Mouse (Mus musculus): ENCODE results near the gene Skida1.

Skida1 gene

DNA sequence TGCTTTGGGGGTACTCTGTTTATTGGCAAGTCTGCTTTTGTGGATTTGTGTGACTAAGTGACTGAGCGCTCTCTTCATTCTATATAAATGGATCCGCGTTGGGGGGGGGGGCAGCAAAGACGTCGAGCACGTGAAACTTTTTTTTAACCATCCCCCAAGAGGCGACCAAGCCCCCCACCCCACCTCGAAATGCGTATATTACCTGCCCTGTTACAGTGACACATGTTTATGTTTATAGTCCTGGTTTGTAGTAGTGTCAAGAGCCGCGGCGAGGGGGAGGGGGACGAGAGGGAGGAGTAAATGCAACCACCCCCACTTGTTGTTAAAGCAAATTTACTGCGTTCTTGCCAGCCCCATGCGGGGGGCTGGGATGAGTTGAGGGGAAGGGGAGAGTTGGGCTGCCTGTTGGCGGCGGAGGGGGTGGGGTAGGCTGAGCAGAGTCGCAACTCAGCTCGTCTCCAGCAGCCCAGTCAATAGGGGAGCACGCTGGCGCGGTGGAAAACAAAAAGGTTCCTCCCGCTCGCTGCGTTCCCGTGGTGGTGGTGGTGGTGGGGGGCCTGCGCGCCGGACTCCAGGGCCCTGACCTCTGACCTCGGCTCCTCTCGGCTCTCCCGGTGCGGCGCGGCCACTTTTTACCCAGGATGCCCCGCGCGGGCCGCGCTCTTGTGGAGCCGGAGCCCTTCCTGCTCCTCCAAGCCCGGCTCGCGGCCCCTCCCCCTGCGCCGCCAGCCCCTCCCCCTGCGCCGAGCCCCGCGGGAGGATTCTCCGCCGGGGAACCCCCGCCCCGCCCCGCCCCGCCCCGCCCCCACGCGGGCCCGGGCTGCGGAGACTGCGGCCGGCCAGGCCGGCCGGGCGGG lies 7.3 kb upstream of the Skida1 start:
- no peak for DNase-seq (ENCODE audit: extremely low spot score, low read depth, low spot score)

DNA sequence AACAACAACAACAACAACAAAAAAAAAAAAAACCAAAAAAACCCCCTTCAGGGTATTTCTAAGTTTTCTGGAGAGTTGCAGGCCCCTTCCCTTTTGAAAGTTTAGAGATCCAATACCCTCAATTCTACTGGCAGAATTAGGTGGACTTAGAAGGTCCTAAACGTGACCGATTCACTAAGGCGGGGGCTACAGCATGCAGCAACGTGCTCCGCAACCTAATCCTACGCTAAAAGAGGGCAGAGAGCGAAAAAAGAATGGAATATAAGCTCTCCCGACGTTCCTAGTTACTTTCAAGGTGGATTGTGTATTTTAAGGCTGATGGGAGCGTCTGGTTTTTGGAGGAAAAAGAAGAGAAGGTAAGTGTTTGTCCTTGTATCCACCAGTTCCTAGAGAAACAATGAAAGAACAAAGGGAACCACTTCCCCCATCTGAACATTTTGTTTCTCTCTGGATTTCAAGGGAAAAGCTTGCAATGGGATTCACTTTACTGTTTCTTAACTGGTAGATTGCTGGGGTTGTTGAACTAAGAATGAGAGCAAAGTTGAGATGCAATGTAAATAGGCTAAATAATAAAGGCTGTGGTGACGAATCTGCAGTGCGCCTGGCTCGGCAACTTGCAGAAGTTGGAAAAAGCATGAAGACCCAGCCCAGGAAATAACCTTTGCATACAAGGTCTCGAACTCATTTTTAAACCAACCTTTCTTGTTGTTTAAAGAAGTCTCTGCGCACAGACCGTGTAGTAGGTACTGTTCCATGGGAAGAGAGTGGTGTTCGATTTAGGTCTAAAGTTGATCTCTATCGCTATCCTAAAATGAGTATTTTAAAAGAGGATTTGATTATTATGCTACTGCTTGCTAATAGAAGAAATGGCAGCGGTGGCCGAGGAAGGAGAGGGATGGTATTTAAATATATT lies 6.4 kb upstream of the Skida1 start, which contains the start of gene Mllt10:
Gene Mllt10, plus strand, starts transcription at position 222 of the 913 bp plus-strand sequence.
- no peak for DNase-seq (ENCODE audit: extremely low spot score, low read depth, low spot score)

DNA sequence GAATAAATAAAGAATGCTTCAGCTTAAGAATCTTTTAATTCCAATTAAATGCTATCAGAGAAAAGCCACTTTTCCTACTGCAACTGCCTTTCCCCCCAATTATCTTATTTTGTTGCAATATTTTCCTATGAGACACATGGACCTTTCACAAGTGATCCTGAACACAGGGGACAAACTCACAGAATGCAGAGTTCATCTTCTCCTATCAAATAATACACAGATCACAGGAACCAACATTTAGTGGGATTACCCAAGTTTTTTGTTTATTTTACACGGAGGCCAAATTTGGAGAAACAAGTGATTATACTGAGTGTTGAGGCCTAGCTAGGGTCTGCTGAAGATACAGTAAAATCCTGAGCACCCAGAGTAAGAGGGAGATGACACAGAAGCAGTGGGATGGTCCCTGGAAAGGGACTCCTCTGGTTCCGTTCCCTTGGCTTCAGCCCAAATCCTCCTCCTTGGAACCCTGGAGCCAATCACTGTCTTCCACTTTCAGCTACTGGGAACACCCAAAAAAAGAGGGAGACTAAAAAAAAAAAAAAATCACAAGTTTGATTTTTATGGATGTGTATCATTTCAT lies 5.2 kb upstream of the Skida1 start:
- DNase-seq (ENCODE audit: extremely low spot score, low read depth, low spot score) = no peak

DNA sequence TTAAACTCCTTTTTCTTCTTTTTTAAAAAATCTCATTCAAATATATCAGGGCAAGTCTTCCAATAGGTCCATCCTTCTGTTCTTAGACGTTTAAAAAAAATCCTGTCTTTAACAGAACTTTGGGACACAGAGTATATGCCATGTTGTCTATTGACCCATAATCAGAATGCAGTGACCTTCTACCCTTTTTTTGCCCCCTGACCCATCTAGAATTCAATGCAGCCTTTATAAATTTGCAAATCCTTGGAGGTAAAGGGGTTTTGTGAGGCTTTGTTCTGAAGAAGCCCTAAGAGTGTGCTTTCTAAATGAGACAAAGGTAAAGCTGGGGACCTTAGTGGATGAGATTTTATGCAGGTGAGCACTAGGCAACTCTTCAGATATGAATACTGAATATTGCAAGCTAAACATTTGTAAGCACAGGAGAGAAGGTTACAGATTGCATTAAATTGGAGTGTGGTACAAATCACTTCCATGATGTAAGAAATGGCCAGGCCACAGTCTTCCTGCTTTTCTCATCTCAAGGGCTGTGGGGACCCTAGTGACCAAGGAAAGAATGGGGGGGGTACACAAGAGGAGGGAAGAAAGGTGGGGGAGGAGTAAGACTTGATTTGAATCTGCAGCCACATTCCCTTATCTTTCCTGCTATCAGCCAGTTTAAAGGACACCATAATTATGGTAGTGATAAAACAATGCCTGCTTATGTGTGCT lies 4.5 kb upstream of the Skida1 start:
- DNase-seq (ENCODE audit: extremely low spot score, low read depth, low spot score) = no peak

DNA sequence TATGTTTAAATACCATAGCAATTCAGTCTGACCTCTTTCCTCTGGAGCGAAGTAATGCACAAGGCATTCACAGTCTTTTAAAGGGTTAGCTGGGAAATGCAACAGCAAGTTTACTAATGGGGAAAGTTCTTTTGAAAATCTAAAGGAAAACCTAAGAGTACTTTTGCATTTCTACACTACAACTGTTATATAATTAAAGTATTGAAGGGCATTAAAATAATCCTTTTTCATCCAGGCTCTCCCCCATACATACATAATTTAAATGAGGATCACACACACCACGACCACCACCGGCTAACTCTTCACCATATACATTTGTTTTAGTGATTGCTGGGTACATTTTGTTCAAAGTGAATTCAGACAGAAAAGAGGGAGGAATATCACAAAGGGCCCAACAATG lies 3.7 kb upstream of the Skida1 start:
- no peak for DNase-seq (ENCODE audit: extremely low spot score, low read depth, low spot score)

DNA sequence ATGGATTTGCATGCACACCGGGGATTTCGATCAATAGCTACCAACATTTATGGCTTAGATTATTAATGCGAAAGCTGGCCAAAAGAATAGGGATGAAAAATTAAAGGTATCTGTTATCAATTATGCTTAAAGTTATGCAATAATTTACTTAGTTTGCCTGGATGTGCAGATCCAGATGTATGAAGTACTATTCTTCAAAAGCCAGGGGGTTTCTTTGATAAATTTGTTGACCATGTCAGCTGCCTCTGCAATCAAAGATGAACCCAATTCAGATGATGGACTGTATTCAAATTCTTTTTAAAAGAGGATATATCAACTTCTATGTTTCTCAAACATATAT lies 3.0 kb upstream of the Skida1 start:
- no peak for DNase-seq (ENCODE audit: extremely low spot score, low read depth, low spot score)

DNA sequence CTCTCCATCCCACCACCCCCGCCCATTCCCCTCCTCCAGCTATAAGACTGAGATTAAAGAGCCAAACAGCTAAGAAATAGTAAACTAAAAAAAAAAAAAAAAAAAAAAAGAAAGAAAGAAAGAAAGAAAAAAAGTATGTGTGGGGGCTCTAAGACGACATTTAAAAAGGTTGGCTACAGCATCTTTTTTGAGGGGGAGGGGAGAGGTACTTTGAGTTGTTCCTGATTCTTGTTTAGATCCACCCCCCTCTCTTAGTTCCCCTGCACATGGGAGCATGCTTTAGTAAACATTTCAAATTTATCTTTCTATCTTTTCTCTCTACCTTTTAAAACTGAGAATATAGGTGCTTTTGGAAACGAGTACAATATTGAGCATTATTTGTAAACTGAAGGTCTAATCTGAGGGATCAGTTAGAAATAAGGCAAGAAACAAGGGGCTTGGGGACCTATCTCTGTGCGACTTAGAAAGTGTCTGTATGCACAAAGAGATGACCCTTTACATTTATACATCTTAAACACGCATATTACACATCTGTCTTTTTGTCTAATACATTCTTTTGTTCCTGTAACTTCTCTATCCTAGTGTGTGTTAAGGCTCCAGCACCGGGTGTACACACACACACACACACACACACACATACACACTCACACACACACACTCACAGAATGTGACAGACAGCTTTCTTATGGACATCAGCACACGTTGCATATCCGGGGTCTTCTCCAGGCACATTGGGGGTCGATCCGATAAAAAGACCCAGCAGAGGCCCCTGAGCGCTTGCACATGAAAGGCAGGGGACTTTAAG lies 2.4 kb upstream of the Skida1 start:
- no peak for DNase-seq (ENCODE audit: extremely low spot score, low read depth, low spot score)

DNA sequence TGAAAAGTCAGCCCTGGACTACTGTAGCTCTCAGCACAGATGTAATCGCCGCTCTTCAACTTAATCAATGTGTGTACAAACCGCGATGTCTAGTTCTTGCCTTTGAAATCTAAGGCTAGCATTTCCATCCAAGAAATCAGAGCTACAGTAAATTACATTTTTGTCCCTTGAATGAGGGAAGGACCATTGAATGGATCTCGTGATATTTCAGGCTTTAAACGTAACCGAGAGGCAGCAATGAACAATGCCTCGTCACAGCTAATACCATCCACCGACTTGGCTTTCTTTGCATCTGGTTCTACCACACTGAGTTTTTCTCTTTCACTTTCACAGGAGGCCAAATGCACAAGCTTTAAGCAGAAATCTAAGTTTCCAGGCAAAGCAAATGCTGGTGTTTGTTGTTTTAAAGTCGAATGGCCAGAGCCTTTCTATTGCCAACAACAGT lies 1.7 kb upstream of the Skida1 start:
- no peak for DNase-seq (ENCODE audit: extremely low spot score, low read depth, low spot score)

DNA sequence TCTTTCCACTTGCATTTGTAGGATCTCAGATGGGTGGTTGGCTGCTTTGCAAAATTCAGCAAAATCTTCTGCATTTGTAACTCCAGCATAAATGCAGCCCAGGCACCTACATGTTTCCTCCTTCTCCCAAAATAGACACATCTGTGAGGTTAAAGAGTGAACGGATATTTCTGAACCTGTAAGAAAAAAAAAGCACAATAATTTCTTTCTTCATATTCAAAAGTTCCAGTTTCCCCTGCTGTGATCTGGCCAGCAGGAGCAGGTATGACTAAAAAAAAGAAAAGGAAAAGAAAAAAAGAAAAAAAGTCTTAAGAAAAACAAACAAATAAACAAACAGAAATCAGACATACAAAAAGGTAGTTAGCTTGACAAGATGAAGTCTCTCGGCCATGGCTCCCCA lies 1.2 kb upstream of the Skida1 start:
- no peak for DNase-seq (ENCODE audit: extremely low spot score, low read depth, low spot score)

DNA sequence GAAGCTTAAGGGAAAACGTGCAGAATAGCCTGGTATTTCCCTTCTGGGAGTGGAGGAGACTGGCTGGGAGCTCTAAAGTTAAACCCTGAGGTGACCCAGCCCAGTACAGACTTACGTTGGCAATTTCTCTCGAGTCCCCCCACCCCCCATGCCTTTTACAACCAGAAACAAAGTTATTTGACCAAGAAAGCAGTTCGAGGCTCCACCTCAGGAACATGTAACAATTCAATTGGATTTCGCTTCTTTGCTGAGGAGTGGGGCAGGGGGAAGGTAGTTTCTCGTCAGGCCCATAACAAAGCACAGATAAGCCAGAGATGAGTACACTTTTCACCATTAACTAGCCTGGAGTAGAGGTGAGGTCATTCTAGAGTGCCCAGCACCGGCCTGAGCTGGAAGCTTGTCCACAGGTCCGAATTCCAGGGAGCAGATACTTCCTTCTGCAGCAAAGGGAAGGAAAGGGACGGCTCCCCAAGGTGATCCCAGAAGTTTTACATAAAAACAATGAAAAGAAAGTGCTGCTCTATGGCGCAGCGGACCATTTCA lies 499 bp upstream of the Skida1 start:
- DNase-seq (ENCODE audit: extremely low spot score, low read depth, low spot score) = no peak

DNA sequence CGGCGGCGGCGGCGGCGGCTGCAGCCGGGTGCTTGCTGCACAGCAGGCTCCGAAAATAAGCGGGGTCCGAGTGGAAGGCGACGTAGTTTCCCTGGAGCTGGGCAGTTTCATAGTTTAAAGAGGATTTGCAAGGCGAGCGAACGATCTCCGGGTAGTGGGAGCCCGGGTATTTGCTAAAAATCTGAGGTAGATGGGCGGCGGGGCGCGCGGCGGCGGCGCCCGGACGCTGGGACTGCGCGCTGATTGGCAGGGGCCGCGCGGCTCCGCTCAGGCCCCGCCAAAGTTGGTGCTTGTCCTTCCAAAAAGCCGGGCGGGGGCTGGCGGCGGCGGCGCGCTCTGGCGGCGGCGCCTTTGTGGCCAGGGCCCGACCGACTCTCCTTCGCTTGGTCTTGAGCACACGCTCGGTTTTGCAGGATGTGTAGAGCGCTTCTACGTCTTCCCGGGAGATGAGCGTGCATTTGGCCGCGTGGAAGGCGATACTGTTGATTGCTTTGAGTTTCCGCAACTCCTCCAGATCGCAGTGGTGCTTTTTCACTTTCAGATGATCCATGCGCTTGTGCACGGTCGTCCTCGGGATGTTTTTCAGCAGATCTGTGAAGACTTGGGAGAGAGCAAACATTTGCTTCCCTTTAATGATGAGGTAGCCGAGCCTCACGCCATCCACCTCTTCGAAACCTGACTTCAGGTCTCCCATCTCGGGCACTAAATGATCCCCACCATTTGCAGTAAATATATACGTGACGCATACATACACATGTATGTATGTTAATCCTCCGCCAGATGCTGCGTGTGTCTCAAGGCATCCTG lies 1.0 kb downstream of the Skida1 start:
- DNase-seq (ENCODE audit: extremely low spot score, low read depth, low spot score) = no peak

DNA sequence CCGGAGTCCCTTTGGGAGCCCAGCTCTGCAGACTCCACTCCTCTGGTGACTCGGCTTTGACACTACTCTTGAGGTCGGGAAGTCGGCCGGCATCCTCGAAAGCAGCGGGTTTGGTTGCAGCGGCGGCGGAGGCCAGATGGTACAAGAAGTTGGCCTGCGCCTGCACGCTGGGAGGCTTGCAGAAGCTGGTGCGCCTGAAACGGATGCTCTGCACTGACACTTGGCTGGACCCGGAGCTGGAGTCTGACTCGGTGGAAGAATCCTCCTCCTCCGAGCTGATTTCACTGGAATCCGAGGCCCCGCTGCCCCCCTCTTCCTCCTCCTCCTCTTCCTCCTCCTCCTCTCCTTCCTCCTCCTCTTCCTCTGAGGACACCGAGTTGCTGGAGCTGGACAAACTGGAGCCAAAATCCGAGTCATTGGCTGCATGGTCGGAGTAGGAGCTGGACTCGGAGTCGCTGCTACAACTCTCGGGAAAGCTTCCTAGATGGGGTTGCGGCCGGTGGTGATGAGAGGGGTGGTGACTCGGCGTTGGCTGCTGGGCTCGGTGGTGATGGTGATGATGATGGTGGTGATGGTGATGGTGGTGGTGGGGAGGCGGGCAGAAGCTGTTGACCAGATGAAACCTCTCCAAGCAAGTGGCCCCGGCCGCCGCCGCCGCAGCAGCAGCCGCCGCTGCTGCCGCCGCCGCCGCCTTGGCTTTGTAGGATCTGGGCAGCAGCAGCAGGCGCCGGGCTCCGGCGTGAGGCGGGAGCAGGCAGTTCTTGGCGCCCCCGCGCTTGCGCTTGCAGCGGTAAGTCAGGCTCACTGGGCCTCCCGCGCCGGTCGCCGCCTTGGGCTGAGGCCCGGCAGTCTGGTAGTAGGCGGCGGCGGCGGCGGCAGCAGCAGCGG lies 1.8 kb downstream of the Skida1 start:
- no peak for DNase-seq (ENCODE audit: extremely low spot score, low read depth, low spot score)

DNA sequence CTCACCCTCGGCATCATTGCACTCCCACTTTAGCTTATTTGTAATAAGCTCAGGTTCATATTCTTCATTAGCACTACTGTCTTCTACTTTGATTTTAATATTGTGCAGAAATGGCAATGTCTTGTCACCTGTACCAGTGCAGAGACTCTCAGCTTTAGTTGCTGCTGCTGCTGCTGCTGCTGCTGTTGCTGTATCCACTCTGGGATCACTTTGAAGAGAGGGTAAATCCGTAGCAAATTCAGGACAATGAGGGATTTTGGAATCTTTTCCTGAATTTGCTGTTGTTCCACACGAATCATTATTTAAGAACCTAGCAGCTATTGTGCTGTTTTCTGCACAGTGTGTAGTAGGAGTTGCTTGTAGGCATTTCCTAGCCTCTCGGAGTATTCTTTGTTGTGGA lies 2.7 kb downstream of the Skida1 start:
- DNase-seq (ENCODE audit: extremely low spot score, low read depth, low spot score) = no peak

DNA sequence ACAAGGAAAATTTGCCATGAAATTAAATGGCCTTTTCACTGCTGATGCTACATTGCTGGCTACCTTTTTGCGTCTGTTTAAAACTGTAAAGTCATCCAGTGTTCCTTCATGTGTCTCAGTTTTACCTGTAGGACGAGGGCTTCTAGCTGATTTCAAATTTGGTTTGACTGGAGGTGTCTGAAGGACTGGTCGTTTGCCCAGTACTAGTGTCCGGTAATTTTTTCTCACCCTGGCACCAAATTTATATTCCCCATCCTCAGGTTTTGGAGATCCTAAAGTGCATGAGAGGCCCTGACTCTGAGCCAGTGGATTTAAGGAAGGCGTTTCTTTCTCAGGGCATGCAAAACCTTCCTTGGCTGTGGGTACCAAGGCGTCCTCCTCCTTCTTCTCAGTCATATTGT lies 3.1 kb downstream of the Skida1 start:
- no peak for DNase-seq (ENCODE audit: extremely low spot score, low read depth, low spot score)

DNA sequence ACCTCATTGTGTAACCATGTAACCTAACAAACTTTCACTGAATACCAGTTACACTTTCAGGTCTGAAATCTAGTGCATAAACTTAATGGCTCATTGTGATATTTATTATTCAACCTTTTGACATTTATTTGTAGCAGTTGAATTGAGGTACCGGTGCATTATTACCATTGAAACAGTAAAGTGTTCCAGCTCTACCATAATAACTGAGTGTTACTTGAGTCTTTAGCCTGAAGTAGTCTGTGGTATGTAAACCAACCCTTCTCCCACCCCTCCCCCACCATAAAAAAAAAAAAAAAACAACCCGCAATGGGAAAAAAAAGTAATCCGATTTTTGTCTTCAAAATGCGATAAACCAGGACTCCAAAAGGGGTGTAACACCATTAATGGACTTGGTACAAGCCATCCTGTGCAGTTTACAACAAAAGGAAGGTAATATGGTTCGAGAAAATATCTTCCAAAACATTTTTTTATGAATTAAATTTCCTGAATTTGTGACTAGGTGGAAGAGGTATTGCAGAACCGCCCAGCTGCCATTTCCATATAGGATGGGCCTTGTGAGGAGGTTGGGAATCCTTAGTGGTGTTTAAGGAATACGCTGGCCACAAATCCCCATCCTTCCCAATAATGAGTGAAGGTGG lies 3.6 kb downstream of the Skida1 start:
- DNase-seq (ENCODE audit: extremely low spot score, low read depth, low spot score) = no peak

DNA sequence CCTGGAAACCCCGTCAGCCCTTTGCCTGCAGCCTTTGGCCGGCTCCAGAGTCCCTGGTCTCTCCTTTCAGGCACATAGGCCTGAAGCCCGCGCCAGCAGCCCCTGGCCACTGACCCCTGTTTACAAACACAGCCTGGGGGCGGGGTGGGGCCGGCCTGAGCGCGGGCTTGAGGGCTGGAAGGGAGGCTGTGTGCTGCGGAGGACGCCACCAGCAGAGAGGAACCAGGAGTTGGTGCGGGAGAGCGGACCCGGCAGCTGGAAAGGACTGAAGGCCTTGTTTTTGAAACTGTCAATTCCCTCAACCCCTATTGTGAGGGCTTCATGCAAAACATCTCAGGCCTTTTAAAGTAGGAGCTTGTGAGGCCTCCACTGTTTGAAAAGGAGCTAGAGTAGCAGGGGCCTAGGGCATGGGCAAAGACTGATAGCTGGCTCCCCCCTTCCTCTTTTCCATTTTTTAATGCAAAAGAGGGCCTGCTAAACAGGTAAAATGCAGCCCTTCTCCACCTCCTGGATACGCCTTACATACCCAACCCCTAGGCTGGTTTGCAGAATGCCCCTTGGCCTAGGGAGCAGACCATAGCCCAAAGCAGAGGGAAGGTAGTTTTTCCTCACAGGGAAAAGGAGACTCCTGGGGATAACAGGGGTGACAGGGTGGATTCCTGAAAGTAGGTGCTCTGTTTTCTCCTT lies 7.5 kb downstream of the Skida1 start:
- DNase-seq (ENCODE audit: extremely low spot score, low read depth, low spot score) = no peak

All from hindlimb bud, embryonic 11.5 days (tissue).